Comparison of ENCODE assay signal across 24 mouse cellular contexts in genomic region chr11:50897359-50897758, GRCm38 (mm10). TPM values are rescaled to one million over a fixed set of nuclear protein-coding genes. Genes with fewer than 3 reads are reported as not detected.
"Had no signal": no experiment of that assay in that cellular context is flagged by ENCODE, and none has a peak within 500 bp of the region (broad histone marks: within the 10 kb centered on the region; RNA-seq: fewer than 3 reads in every experiment).

No protein-coding gene starts in this region.

- H3K4me3 ChIP-seq: megakaryocyte, embryonic 14.5 days; midbrain, embryonic 12.5 days; midbrain, embryonic 15.5 days; neural tube, embryonic 12.5 days; stomach, embryonic 15.5 days had no signal

- H3K9ac ChIP-seq: liver, embryonic 14.5 days; lung, embryonic 14.5 days; midbrain, embryonic 12.5 days; midbrain, embryonic 15.5 days; neural tube, embryonic 12.5 days; stomach, embryonic 15.5 days had no signal

- H3K27ac ChIP-seq: liver, embryonic 14.5 days; macrophage; midbrain, embryonic 12.5 days; midbrain, embryonic 15.5 days; neural tube, embryonic 12.5 days; stomach, embryonic 15.5 days; stomach, postnatal 0 days had no signal

- H3K27me3 ChIP-seq: megakaryocyte, embryonic 14.5 days; midbrain, embryonic 12.5 days; midbrain, embryonic 15.5 days; neural tube, embryonic 12.5 days; stomach, embryonic 15.5 days had no signal

- H3K4me1 ChIP-seq: megakaryocyte, embryonic 14.5 days; midbrain, embryonic 12.5 days; midbrain, embryonic 15.5 days; neural tube, embryonic 12.5 days; stomach, embryonic 15.5 days had no signal

- DNase-seq: lung, adult 18-20 months; lung, embryonic 14.5 days; lung, postnatal 10 days; lung, postnatal 36 days; retina, postnatal 1 day; right cerebral cortex, adult 18-20 months; right cerebral cortex, postnatal 14 days; thymus, adult 2 months; thymus, postnatal 25 days had no signal

- H3K4me2 ChIP-seq: lung, embryonic 14.5 days; midbrain, embryonic 12.5 days; midbrain, embryonic 15.5 days; neural tube, embryonic 12.5 days; stomach, embryonic 15.5 days had no signal

- ATAC-seq: midbrain, embryonic 15.5 days had no signal

RNA-seq across cellular contexts. Expression of gene Zfp454, which starts 9.9 kb away (rescaled TPM):
- total RNA-seq: megakaryocyte progenitor cell, adult 5-6 weeks; monocyte, adult 5-6 weeks had no signal
- polyA plus RNA-seq: macrophage; spleen, adult 2 months; thymus, adult 2 months had no signal

RNA-seq across cellular contexts. Expression of gene Zfp2, which starts 18.6 kb away (rescaled TPM):
- total RNA-seq: monocyte, adult 5-6 weeks had no signal

RNA-seq across cellular contexts. Expression of gene Zfp354b, which starts 34.1 kb away (rescaled TPM):
- total RNA-seq: megakaryocyte progenitor cell, adult 5-6 weeks; monocyte, adult 5-6 weeks had no signal
- polyA plus RNA-seq: macrophage; spleen, adult 2 months had no signal

RNA-seq across cellular contexts. Expression of gene 4933414I15Rik, which starts 46.2 kb away (rescaled TPM):
- total RNA-seq: megakaryocyte progenitor cell, adult 5-6 weeks; midbrain, postnatal 0 days; monocyte, adult 5-6 weeks had no signal
- polyA plus RNA-seq: liver, embryonic 14.5 days; liver, embryonic 16.5 days; lung, embryonic 14.5 days; lung, embryonic 16.5 days; macrophage; midbrain, embryonic 12.5 days; midbrain, embryonic 15.5 days; midbrain, postnatal 0 days; neural tube, embryonic 12.5 days; neural tube, embryonic 14.5 days; spleen, adult 2 months; stomach, embryonic 15.5 days; stomach, postnatal 0 days; thymus, adult 2 months had no signal

RNA-seq across cellular contexts. Expression of gene Grm6, which starts 46.9 kb away (rescaled TPM):
- total RNA-seq: megakaryocyte progenitor cell, adult 5-6 weeks; midbrain, postnatal 0 days had no signal
- polyA plus RNA-seq: lung, embryonic 14.5 days; lung, embryonic 16.5 days; macrophage; midbrain, embryonic 12.5 days; midbrain, postnatal 0 days; neural tube, embryonic 14.5 days; stomach, postnatal 0 days had no signal
